Mouse (Mus musculus): ENCODE results near the gene Gm20911. TPM values are rescaled to one million over a fixed set of nuclear protein-coding genes. Genes with fewer than 3 reads are reported as not detected.
"Not testable (repeated sequence)": the region's sequence is repeated elsewhere in the genome, so short reads cannot be mapped to it uniquely, and the experiment has no call there.

Gene Gm20911
- total RNA-seq (2015; ENCODE audit: low replicate concordance) (not detected in 2 replicates), total RNA-seq (2017; ENCODE audit: low replicate concordance) (not detected in 2 replicates)

DNA sequence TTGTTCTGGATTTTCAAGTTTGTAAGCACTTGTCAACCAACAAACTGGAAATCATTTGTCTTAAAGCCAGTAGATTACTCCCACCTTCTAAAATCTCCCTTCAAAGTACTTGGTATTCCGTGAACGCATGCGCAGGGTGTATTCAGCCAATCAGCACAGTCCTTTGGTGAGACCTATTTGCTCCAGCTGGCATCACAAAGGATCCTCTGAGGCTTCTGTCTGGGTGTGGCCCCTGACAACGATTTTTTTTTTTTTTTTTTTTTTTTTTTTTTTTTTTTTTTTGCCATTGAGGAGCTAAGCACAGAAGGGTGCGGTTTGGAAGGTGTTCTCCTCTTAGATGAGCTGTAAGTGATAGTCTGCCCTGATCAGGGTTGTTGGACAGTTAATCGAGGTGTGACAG lies at the start of gene Gm20911:
TSS of gene Gm20911 (plus strand) at position 301 of the 400 bp plus-strand sequence.
- not testable (repeated sequence) for ATAC-seq (replicated peaks; ENCODE audit: low FRiP score, poor library complexity, severe bottlenecking)

Data from erythroblast, adult 5-6 weeks (primary cell).